Mouse (Mus musculus) heart, embryonic 14.5 days (tissue): ENCODE data around the gene Cacna1d. TPM values are rescaled to one million over a fixed set of nuclear protein-coding genes. Genes with fewer than 3 reads are reported as not detected.

Experiments used
- ATAC-seq: fragments of 200-750 bp; cut with Nextera tagmentation; 2 replicates; pipeline ENCODE4 v1.8.0; 2017; ENCODE audit warnings: low read depth, moderate TSS enrichment; ENCODE audit not compliant: insufficient number of reproducible peaks, insufficient read depth, low FRiP score
- H3K27ac ChIP-seq, 2 experiments: fragments of 200-500 bp in 1 of 2; fragments of 300-500 bp in 1 of 2; sonication (generic) in 1 of 2; replicated peaks in 1 of 2; 2 replicates each; pipeline ENCODE4 v1.5.1; 2012 to 2014; ENCODE audit warnings: low read depth in 2 of 2, low read length in 2 of 2, control low read depth in 1 of 2, mild to moderate bottlenecking in 1 of 2, mixed read lengths in 1 of 2; ENCODE audit not compliant: control insufficient read depth in 1 of 2, insufficient read depth in 1 of 2
- H3K27me3 ChIP-seq: fragments of 300-500 bp; sonication (generic); 2 replicates; pipeline ENCODE4 v1.6.1; 2014; ENCODE audit warnings: mild to moderate bottlenecking, low read length, control low read depth; ENCODE audit not compliant: control insufficient read depth, insufficient read depth
- H3K36me3 ChIP-seq: fragments of 300-500 bp; sonication (generic); 2 replicates; pipeline ENCODE4 v1.6.1; 2014; ENCODE audit warnings: mild to moderate bottlenecking, control low read depth, low read length, mixed read lengths; ENCODE audit not compliant: control insufficient read depth, insufficient read depth
- H3K4me1 ChIP-seq, 2 experiments: fragments of 200-500 bp in 1 of 2; fragments of 300-500 bp in 1 of 2; sonication (generic) in 1 of 2; 2 replicates each; pipeline ENCODE4 v1.6.1; 2012 to 2014; ENCODE audit warnings: low read length in 2 of 2, control low read depth in 1 of 2, mixed read lengths in 1 of 2; ENCODE audit not compliant: control insufficient read depth in 2 of 2, insufficient read depth in 2 of 2
- H3K4me2 ChIP-seq: fragments of 300-500 bp; sonication (generic); 2 replicates; pipeline ENCODE4 v1.6.1; 2014; ENCODE audit warnings: mild to moderate bottlenecking, low read length
- H3K4me3 ChIP-seq, 2 experiments: fragments of 200-500 bp in 1 of 2; fragments of 300-500 bp in 1 of 2; sonication (generic) in 1 of 2; 2 replicates each; pipeline ENCODE4 v1.5.1; 2012 to 2014; ENCODE audit warnings: low read length in 2 of 2, mild to moderate bottlenecking in 2 of 2, control low read depth in 1 of 2, low read depth in 1 of 2, moderate library complexity in 1 of 2; ENCODE audit not compliant: control insufficient read depth in 1 of 2, insufficient read depth in 1 of 2
- H3K9ac ChIP-seq: fragments of 300-500 bp; sonication (generic); 2 replicates; pipeline ENCODE4 v1.6.1; 2014; ENCODE audit warnings: mild to moderate bottlenecking, low read length
- H3K9me3 ChIP-seq: fragments of 300-500 bp; sonication (generic); 2 replicates; pipeline ENCODE4 v1.6.1; 2016; ENCODE audit warnings: low read length, control low read depth; ENCODE audit not compliant: control insufficient read depth
- WGBS: fragments of 180-500 bp; shearing (Covaris S2); extraction: QIAGEN DNeasy Blood & Tissue Kit; methylation state at CpG from one replicate; pipeline ENCODE4 v1.1.7; 2014; 5-methylcytosine and 5-hydroxymethylcytosine counted together
- polyA plus RNA-seq: library from polyadenylated mRNA; unstranded; fragments of >200 nt; fragmentation: Nextera tagmentation; extraction: Ambion mirVana; gene quantifications from 2 replicates; pipeline ENCODE4 v1.2.1, GENCODE M21; 2014

Cacna1d gene
- polyA plus RNA-seq, 1 experiment from 2014 or later: 13.1 TPM

GRCm38 (mm10) chr14:30372878-30373277 is 118.4 kb downstream of the Cacna1d start:
- Histone ChIP-seq H3K9me3 (0 out of 2 replicates have a peak, but pooled peaks cover 2% of the 10 kb centered on the region), H3K9ac (no peak overlapping the region), H3K36me3 (no peaks in the 10 kb centered on the region), H3K4me1 (no peaks in the 10 kb centered on the region), H3K27ac (no peak overlapping the region), H3K27me3 (no peaks in the 10 kb centered on the region), H3K4me3 (no peak overlapping the region), H3K4me2 (no peak overlapping the region)
- no peak for ATAC-seq
- 36% methylated on average over 1 of the region's 1 CpGs for WGBS

- Histone ChIP-seq H3K4me3 (no peak overlapping the region), H3K27me3 (no peaks in the 10 kb centered on the region), H3K9me3 (0 out of 2 replicates have a peak, but pooled peaks cover 2% of the 10 kb centered on the region), H3K27ac (no peak overlapping the region), H3K4me2 (no peak overlapping the region), H3K4me1 (no peaks in the 10 kb centered on the region), H3K9ac (no peak overlapping the region), H3K36me3 (no peaks in the 10 kb centered on the region)
- no peak for ATAC-seq
- 67% methylated on average over 2 of the region's 2 CpGs for WGBS
Observed at GRCm38 (mm10) chr14:30371070-30371469, 120.2 kb downstream of the Cacna1d start.

- H3K27me3 ChIP-seq: no peaks in the 10 kb centered on the region
- H3K9me3 ChIP-seq: no peaks in the 10 kb centered on the region
- WGBS: 66% methylated on average over 4 of the region's 4 CpGs
- no peaks in the 10 kb centered on the region for H3K36me3 ChIP-seq
- no peak overlapping the region for H3K4me3 ChIP-seq
- H3K4me1 ChIP-seq: no peaks in the 10 kb centered on the region
- no peak overlapping the region for H3K27ac ChIP-seq
- no peak overlapping the region for H3K9ac ChIP-seq
- ATAC-seq: no peak
- no peak overlapping the region for H3K4me2 ChIP-seq
Observed at GRCm38 (mm10) chr14:30367074-30367473, 124.2 kb downstream of the Cacna1d start.

GRCm38 (mm10) chr14:30365866-30366265 is 125.4 kb downstream of the Cacna1d start:
- Histone ChIP-seq H3K36me3 (no peaks in the 10 kb centered on the region), H3K4me3 (no peak overlapping the region), H3K9ac (no peak overlapping the region), H3K27ac (no peak overlapping the region), H3K27me3 (no peaks in the 10 kb centered on the region), H3K4me2 (no peak overlapping the region), H3K4me1 (no peaks in the 10 kb centered on the region), H3K9me3 (no peaks in the 10 kb centered on the region)
- WGBS: 69% methylated on average over 5 of the region's 5 CpGs
- no peak for ATAC-seq

GRCm38 (mm10) chr14:30363487-30364167 is 127.6 kb downstream of the Cacna1d start:
- H3K4me1 ChIP-seq: no peaks in the 10 kb centered on the region
- 72% methylated on average over 3 of the region's 3 CpGs for WGBS
- no peaks in the 10 kb centered on the region for H3K36me3 ChIP-seq
- H3K27me3 ChIP-seq: no peaks in the 10 kb centered on the region
- H3K27ac ChIP-seq: no peak overlapping the region
- no peak overlapping the region for H3K4me3 ChIP-seq
- no peak for ATAC-seq
- no peaks in the 10 kb centered on the region for H3K9me3 ChIP-seq
- H3K9ac ChIP-seq: no peak overlapping the region
- no peak overlapping the region for H3K4me2 ChIP-seq

- no peaks in the 10 kb centered on the region for H3K36me3 ChIP-seq
- H3K9me3 ChIP-seq: no peaks in the 10 kb centered on the region
- no peak overlapping the region for H3K4me2 ChIP-seq
- no peak for ATAC-seq
- H3K9ac ChIP-seq: no peak overlapping the region
- no peak overlapping the region for H3K4me3 ChIP-seq
- H3K4me1 ChIP-seq: no peaks in the 10 kb centered on the region
- no peak overlapping the region for H3K27ac ChIP-seq
- no peaks in the 10 kb centered on the region for H3K27me3 ChIP-seq
- WGBS: 45% methylated on average over 4 of the region's 4 CpGs
Observed at GRCm38 (mm10) chr14:30362370-30362769, 128.9 kb downstream of the Cacna1d start.

GRCm38 (mm10) chr14:30360478-30360877 is 130.8 kb downstream of the Cacna1d start:
- Histone ChIP-seq H3K9me3 (no peaks in the 10 kb centered on the region), H3K4me3 (no peak overlapping the region), H3K4me1 (no peaks in the 10 kb centered on the region), H3K36me3 (no peaks in the 10 kb centered on the region), H3K4me2 (no peak overlapping the region), H3K27me3 (no peaks in the 10 kb centered on the region), H3K9ac (no peak overlapping the region), H3K27ac (no peak overlapping the region)
- 74% methylated on average over 4 of the region's 4 CpGs for WGBS
- no peak for ATAC-seq

GRCm38 (mm10) chr14:30360004-30360403 is 131.3 kb downstream of the Cacna1d start:
- no peaks in the 10 kb centered on the region for H3K9me3 ChIP-seq
- ATAC-seq: no peak
- no peak overlapping the region for H3K4me3 ChIP-seq
- no peak overlapping the region for H3K27ac ChIP-seq
- no peaks in the 10 kb centered on the region for H3K36me3 ChIP-seq
- 0 out of 2 replicates have a peak, but pooled peaks cover 4% of the 10 kb centered on the region for H3K27me3 ChIP-seq
- H3K4me1 ChIP-seq: no peaks in the 10 kb centered on the region
- no peak overlapping the region for H3K4me2 ChIP-seq
- whole genome bisulfite sequencing: 71% methylated on average over 6 of the region's 6 CpGs
- no peak overlapping the region for H3K9ac ChIP-seq
